ENCODE assay signal across 18 mouse cellular contexts in the genomic region with DNA sequence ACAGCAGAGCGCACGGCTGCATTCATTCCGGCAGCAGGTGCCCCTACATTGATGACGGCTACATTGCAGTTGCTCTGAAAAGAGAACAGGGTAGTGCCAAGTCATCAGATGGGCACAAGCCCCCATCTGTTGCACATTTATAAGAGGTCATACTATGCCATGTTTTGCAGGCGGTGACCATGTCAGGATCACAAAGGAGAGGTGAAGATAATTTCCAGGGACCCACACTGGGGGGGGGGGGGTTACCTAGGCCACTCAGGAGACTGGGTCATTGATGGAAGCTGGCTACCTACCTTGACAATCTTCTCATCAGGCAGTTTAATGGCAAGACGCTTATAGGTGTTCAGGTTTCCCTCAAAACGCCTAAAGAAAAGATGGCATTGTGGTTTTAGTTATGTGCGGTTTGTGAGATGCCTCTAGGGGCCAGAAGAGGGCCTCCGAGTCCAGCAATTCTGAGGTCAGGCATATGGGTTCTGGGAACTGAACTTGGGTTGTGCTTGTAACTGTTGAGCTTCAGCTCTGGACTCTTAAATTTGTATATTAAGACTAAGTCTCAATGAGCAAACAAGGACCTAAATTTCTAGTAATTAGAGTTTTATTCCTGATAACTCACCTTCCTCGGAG. TPM values are rescaled to one million over a fixed set of nuclear protein-coding genes. Genes with fewer than 3 reads are reported as not detected.
A peak's percentile ranks its signal among the peaks of the same experiment; 100 is the strongest.
DNase-seq lines count a peak whose midpoint lies in the region; ATAC-seq and TF ChIP-seq lines count a peak whose summit lies in the region.
"Had no signal": no experiment of that assay in that cellular context is flagged by ENCODE, and none has a peak within 500 bp of the region (broad histone marks: within the 10 kb centered on the region; RNA-seq: fewer than 3 reads in every experiment).

No protein-coding gene starts in this region.

- TF ChIP-seq POLR2A in kidney, adult 2 months (IDR thresholded peaks at IDR 0.05; ENCODE audit: low read depth, low read length), result no peak

- H3K4me1 ChIP-seq in kidney, adult 2 months (ENCODE audit: control insufficient read depth, insufficient read depth, low read length), result no peaks in the 10 kb centered on the region
- no peaks in the 10 kb centered on the region for H3K4me1 ChIP-seq in midbrain, embryonic 11.5 days (ENCODE audit: control insufficient read depth, insufficient read depth, low read length)
- no peaks in the 10 kb centered on the region for H3K4me1 ChIP-seq in midbrain, embryonic 15.5 days
- H3K4me1 ChIP-seq: embryonic facial prominence, embryonic 15.5 days; heart, embryonic 10.5 days; liver, embryonic 13.5 days; neural tube, embryonic 12.5 days had no signal

- H3K9me3 ChIP-seq in midbrain, embryonic 11.5 days (ENCODE audit: control insufficient read depth, low read length), result no peaks in the 10 kb centered on the region
- no peaks in the 10 kb centered on the region for H3K9me3 ChIP-seq in midbrain, embryonic 15.5 days
- H3K9me3 ChIP-seq: embryonic facial prominence, embryonic 15.5 days; heart, embryonic 10.5 days; liver, embryonic 13.5 days; neural tube, embryonic 12.5 days had no signal

- WGBS in kidney, adult 2 months, result 84% methylated on average over 10 of the region's 10 CpGs
- WGBS in midbrain, embryonic 11.5 days, result 89% methylated on average over 10 of the region's 10 CpGs
- 85% methylated on average over 10 of the region's 10 CpGs for WGBS in midbrain, embryonic 15.5 days

- no peak overlapping the region for H3K27ac ChIP-seq in kidney, adult 2 months (ENCODE audit: insufficient read depth, low read depth, low read length)
- no peak overlapping the region for H3K27ac ChIP-seq in midbrain, embryonic 11.5 days (ENCODE audit: low read depth, low read length)
- no peak overlapping the region for H3K27ac ChIP-seq in midbrain, embryonic 15.5 days
- H3K27ac ChIP-seq: embryonic facial prominence, embryonic 15.5 days; heart, embryonic 10.5 days; liver, embryonic 13.5 days; neural tube, embryonic 12.5 days had no signal

- H3K27me3 ChIP-seq in kidney, adult 2 months (replicated peaks; ENCODE audit: control insufficient read depth, insufficient read depth, low read length), result no peaks in the 10 kb centered on the region
- no peaks in the 10 kb centered on the region for H3K27me3 ChIP-seq in midbrain, embryonic 11.5 days (ENCODE audit: control insufficient read depth, insufficient read depth, low read length)
- H3K27me3 ChIP-seq in midbrain, embryonic 15.5 days (replicated peaks), result no peaks in the 10 kb centered on the region
- no peaks in the 10 kb centered on the region for H3K27me3 ChIP-seq in splenic B cell, adult 2 months (ENCODE audit: control insufficient read depth, insufficient read depth, low read length, poor library complexity, severe bottlenecking)
- H3K27me3 ChIP-seq: embryonic facial prominence, embryonic 15.5 days; liver, embryonic 13.5 days; neural tube, embryonic 12.5 days had no signal

- no peak overlapping the region for H3K4me2 ChIP-seq in midbrain, embryonic 11.5 days
- no peak overlapping the region for H3K4me2 ChIP-seq in midbrain, embryonic 15.5 days
- H3K4me2 ChIP-seq: embryonic facial prominence, embryonic 15.5 days; liver, embryonic 13.5 days; neural tube, embryonic 12.5 days had no signal

- no peak overlapping the region for H3K9ac ChIP-seq in midbrain, embryonic 11.5 days (ENCODE audit: low read length)
- no peak overlapping the region for H3K9ac ChIP-seq in midbrain, embryonic 15.5 days
- H3K9ac ChIP-seq: embryonic facial prominence, embryonic 15.5 days; liver, embryonic 13.5 days; neural tube, embryonic 12.5 days had no signal

- no peak overlapping the region for H3K4me3 ChIP-seq in kidney, adult 2 months (ENCODE audit: insufficient read depth, low read depth, low read length)
- no peak overlapping the region for H3K4me3 ChIP-seq in midbrain, embryonic 11.5 days (ENCODE audit: low read depth, low read length)
- H3K4me3 ChIP-seq in midbrain, embryonic 15.5 days, result no peak overlapping the region
- H3K4me3 ChIP-seq: embryonic facial prominence, embryonic 15.5 days; heart, embryonic 10.5 days; liver, embryonic 13.5 days; neural tube, embryonic 12.5 days had no signal

- peak; percentile 30; the same call in 1 of the 2 replicates for TF ChIP-seq CTCF in kidney, adult 2 months (conservative IDR thresholded peaks at IDR 0.05; ENCODE audit: insufficient read depth, insufficient read length, low read depth, low read length)

- ATAC-seq in midbrain, embryonic 11.5 days (ENCODE audit: low FRiP score), result no peak
- no peak for ATAC-seq in midbrain, embryonic 15.5 days (replicated peaks)
- ATAC-seq: forebrain, embryonic 14.5 days had no signal

- H3K36me3 ChIP-seq in kidney, adult 2 months (ENCODE audit: control insufficient read depth, insufficient read depth, low read length), result no peaks in the 10 kb centered on the region
- H3K36me3 ChIP-seq in midbrain, embryonic 11.5 days (ENCODE audit: control insufficient read depth, insufficient read depth, low read length), result no peaks in the 10 kb centered on the region
- H3K36me3 ChIP-seq in midbrain, embryonic 15.5 days (replicated peaks), result peaks cover 1% of the 10 kb centered on the region; the same call in 1 of the 2 replicates
- no peaks in the 10 kb centered on the region for H3K36me3 ChIP-seq in splenic B cell, adult 2 months (ENCODE audit: control insufficient read depth, insufficient read depth, low read length, poor library complexity, severe bottlenecking)
- H3K36me3 ChIP-seq: embryonic facial prominence, embryonic 15.5 days; liver, embryonic 13.5 days; neural tube, embryonic 12.5 days had no signal

- DNase-seq in embryo, embryonic 11 days, result peak; percentile 11
- DNase-seq in embryo, embryonic 10 days (ENCODE audit: low spot score), result no peak
- DNase-seq in kidney, adult 2 months, result no peak
- DNase-seq in kidney, adult 18-20 months, result no peak
- peak; percentile 23 for DNase-seq in midbrain, embryonic 11.5 days (ENCODE audit: low spot score, missing footprints)
- peak; percentile 3 for DNase-seq in splenic B cell, adult 2 months (ENCODE audit: low read depth, low spot score)
- DNase-seq in adrenal gland, adult 8-10 months, result no peak
- DNase-seq: heart, postnatal 36 days; kidney, postnatal 14 days; left cerebral cortex, postnatal 4 days; liver, embryonic 13.5 days; right cerebral cortex, postnatal 25 days; thymus, adult 18-20 months had no signal

RNA-seq across cellular contexts. Expression of a gene that starts 45.7 kb away (rescaled TPM):
- polyA plus RNA-seq in kidney, adult 2 months (2012; rRNA removed), result 69.4 and 74.6 TPM in 2 replicates
- polyA plus RNA-seq in midbrain, embryonic 11.5 days (2014; fragmentation: Nextera tagmentation; extraction: Ambion mirVana), result 33.5 and 34.7 TPM in 2 replicates
- polyA plus RNA-seq in midbrain, embryonic 15.5 days (2015; fragmentation: Nextera tagmentation; extraction: Ambion mirVana), result 374 and 418 TPM in 2 replicates
- 10 to 100 TPM; 47.7 to 91.4 (median 68.9) TPM for total RNA-seq in adrenal gland, adult 8-10 months (2022)

RNA-seq across cellular contexts. Expression of a gene that starts 54.9 kb away (rescaled TPM):
- polyA plus RNA-seq in kidney, adult 2 months (2012; rRNA removed), result 44.2 TPM in 2 replicates
- 98.7 and 109 TPM in 2 replicates for polyA plus RNA-seq in midbrain, embryonic 11.5 days (2014; fragmentation: Nextera tagmentation; extraction: Ambion mirVana)
- 44.9 and 49.9 TPM in 2 replicates for polyA plus RNA-seq in midbrain, embryonic 15.5 days (2015; fragmentation: Nextera tagmentation; extraction: Ambion mirVana)
- 100 to 1,000 TPM; 114 to 230 (median 168) TPM for total RNA-seq in adrenal gland, adult 8-10 months (2022)

Comparison
In these comparisons a context has a peak if more than half of its experiments do, and no peak if none do; other contexts are left out.
1. DNase-seq: peak in embryo, embryonic 11 days (single experiment), midbrain, embryonic 11.5 days (single experiment) and splenic B cell, adult 2 months (single experiment); none in embryo, embryonic 10 days (single experiment), kidney, adult 2 months (single experiment), kidney, adult 18-20 months (single experiment) and adrenal gland, adult 8-10 months (single experiment).